Mouse (Mus musculus): ENCODE results near the gene Pparg.

Gene Pparg

GRCm38 (mm10) chr6:115360776-115361605 lies at the start of gene Pparg:
TSS of gene Pparg (plus strand) at chr6:115360951.
- DNase-seq (ENCODE audit: low spot score): no peak

GRCm38 (mm10) chr6:115312780-115313179 lies 48.0 kb upstream of the Pparg start:
- DNase-seq (ENCODE audit: low spot score): no peak

DNA sequence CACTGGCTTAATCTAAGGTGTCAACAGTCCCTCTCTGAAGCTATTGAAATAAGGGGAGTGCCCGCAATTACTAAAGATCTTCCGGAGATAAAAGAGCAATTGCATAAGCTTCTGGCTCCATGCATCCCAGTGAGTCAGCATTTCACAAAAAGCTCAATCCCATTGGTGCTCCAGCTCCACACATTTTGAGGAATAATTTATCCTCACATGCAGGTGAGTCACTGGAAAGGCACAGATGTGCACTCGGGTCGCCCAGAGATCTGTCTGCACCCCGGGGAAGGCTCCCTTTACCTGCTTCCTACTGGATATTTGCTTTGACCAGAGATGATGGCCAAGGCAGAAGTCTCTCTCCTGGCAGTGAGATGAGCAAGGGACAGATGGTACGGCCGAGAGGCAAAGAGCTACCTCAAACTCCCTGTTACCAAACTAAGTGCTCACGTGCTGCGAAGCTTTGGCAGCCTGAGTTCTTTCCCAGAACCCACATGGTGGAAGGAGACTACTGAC lies 47.5 kb upstream of the Pparg start:
- DNase-seq (ENCODE audit: low spot score): peak; percentile 51

DNA sequence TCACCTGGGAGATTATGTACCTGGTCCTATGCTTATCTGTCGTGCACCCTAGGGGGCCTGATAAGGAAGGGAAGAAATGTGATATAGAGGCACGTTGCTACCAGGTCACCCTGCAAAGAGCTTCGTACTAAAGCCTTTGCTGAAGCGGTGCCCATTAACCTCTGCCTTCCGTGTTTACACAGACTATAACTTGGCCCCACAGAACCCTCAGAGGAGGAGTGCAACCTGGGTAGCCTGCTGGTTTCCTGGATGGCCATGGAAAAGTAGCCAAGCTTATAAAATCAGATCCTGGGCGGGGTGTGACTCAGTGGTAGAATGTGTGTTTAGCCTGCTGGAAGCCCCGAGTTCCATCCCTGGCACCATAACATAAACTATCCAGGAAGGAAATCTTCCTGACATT lies 46.8 kb upstream of the Pparg start:
- DNase-seq (ENCODE audit: low spot score): no peak

GRCm38 (mm10) chr6:115315770-115316169 lies 45.0 kb upstream of the Pparg start:
- no peak for DNase-seq (ENCODE audit: low spot score)

DNA sequence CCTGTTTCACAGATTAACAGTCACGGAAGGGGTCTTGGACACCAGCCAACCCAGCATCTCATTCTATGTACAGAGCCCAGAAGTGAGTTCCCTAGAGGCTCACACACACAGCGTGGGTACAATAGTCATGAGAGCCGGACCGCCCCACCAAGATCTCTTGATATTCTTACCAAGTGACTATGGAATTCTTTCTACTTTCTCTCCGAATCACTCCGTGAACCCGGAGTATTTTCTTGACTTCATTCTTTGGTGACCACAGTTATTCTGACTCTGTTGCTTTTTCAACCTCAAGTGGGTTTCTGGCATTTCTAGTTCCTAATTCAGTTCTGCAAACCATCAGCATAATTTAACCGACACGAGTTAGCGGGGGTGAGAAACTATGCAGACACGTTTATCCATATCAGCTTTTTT lies 43.9 kb upstream of the Pparg start:
- no peak for DNase-seq (ENCODE audit: low spot score)

GRCm38 (mm10) chr6:115318811-115319210 lies 41.9 kb upstream of the Pparg start:
- no peak for DNase-seq (ENCODE audit: low spot score)

DNA sequence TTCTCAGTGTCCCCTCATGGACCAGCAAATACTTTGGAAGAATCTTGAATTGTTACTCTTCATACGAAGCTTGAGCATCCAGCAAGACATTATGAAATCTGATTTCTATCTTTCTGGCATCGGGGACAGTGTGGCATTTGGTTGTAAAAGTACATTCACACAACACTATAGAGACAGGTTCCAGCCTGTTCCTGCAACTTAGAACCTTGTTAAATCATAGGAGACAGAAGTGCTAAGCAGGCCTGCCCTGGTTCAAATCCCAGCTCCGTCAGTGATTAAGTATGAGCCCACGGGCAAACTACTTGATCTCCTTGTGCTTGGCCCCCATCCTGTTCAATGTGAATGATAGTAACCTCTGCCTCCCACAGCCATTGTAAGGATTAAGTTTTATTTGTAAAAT lies 41.1 kb upstream of the Pparg start:
- no peak for DNase-seq (ENCODE audit: low spot score)

DNA sequence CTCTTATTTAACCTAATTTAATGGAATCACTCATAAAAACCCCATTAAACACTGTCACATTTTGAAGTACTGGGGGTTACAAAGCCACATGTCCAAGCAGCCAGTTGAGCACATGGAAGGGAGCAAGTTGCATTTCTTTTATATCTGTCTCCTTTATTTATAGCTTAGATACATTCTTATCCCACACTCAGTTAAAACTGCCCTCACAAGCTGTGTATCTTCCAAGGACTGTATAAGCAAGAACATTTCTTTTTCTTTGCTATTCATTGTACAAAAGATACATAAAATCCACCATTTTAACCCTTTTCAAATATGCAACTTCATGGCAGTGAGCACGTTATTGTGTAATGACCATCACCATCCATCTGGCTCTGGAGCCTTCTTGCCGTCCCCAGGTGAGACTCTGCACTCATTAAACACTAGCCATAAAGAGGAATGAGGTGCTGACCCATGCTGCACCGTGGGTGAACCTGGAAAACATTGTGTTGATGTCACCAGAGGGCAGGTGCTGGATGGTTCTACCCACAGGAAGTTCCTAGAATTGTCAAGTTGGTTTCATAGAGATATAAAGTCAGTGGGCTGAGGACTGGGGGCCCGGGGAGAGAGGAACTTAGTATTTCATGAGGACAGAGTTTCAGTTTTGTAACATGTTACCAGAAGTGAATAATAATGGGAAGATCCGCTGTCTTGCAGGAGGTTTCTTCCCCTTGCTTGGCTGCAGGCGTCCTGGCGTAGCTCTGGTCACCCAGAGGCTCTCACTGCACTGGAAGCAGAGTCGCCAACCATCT lies 39.6 kb upstream of the Pparg start:
- DNase-seq (ENCODE audit: low spot score): no peak

DNA sequence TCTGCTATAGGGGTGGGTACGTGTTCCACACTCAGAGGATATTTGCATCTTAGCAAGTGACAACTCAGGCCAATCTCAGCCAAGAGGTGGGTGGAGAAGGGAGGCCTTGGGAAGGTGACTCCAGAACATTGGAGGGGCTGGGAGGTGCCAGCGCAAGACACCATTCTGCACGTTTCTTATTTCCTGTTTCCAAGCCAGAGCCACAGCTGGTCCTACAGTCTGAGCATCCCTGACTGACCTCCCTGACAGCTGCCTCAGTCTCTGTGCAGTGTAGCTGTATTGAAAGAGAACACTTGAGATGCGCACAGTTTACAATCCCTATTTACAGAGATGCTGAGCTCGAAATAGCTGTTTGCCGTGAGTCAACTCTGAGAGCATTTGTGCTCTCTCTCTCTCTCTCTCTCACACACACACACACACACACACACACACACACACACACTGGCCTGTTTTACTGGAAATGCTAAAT lies 38.8 kb upstream of the Pparg start:
- DNase-seq (ENCODE audit: low spot score): peak; percentile 34

DNA sequence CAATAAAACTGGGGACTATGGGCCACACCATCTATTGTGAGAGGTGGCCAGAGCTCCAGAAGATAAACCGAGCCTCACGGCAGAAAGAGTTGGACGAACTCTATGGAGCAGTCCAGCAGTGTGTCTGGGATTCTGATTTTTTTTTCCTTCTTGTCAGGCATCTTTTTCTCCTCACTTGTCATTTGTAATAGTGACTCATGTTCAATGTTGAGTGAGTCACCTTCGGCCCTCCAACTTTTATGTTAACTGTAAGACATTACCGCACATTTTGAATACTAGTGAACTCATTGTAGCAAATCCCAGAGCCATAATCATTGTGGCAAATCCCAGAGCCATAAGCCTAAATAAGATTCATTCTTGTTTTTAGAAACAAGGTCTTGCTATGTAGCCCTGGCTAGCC lies 37.8 kb upstream of the Pparg start:
- no peak for DNase-seq (ENCODE audit: low spot score)

DNA sequence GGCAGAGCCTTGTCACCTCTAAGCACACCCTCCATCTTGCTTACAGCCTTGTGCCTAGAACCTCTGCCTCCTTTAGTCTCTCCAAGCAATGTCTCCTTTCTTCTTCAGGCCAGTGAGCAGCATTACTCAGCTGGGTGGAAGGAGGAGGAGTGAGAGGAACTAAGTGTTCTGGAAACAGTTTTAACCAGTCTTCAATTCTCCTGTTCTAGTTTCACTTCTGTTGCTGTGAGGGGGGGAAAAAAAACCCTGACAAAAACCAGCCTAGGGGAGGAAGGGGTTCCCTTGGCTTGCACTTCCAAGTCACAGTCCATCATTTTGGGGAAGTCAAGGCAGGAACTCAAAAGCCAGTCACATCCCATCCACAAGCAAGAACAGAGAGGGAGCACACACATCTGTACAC lies 29.8 kb upstream of the Pparg start:
- DNase-seq (ENCODE audit: low spot score): no peak

GRCm38 (mm10) chr6:115333099-115333694 lies 27.6 kb upstream of the Pparg start:
- DNase-seq (ENCODE audit: low spot score): no peak

GRCm38 (mm10) chr6:115335536-115335935 lies 25.2 kb upstream of the Pparg start:
- DNase-seq (ENCODE audit: low spot score): no peak

DNA sequence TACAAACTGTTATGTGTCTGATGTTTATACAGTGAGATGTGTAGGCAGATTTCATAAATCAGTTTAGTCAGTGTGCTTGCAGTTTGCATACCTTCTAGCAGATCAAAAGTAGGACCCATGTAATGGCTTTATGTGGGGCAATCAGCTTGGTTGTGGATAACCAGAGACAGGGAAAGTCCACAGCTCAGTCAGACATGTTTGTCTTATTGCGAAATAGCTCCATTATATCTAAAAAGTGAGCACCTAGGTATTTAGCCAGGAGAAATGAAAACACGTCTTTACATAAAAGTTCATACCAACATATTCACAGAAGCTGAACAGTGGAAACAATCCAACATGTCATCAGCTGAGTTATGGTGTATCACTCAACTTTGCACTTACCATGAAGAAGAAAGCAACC lies 20.7 kb upstream of the Pparg start:
- no peak for DNase-seq (ENCODE audit: low spot score)

- DNase-seq (ENCODE audit: low spot score): no peak
Observed at GRCm38 (mm10) chr6:115343096-115343495, 17.7 kb upstream of the Pparg start.

DNA sequence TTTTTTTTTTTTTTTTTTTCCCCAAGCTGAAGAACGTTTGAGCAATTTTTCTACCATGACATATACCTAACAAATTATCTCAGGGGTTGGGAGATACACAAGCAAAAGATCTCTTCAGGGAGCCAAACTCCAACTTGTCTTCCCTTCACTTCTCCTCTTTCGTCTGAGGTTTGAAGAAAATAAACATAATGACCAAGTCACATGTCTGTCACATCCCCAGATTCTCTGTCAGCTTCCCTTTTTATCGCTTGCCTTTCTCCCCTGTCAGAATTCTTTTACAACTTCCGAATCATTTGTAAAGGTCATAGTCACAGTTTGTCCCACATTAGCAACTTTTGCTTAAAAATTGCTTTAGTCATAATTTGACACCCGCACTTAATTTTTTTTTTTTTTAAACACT lies 17.2 kb upstream of the Pparg start:
- no peak for DNase-seq (ENCODE audit: low spot score)

DNA sequence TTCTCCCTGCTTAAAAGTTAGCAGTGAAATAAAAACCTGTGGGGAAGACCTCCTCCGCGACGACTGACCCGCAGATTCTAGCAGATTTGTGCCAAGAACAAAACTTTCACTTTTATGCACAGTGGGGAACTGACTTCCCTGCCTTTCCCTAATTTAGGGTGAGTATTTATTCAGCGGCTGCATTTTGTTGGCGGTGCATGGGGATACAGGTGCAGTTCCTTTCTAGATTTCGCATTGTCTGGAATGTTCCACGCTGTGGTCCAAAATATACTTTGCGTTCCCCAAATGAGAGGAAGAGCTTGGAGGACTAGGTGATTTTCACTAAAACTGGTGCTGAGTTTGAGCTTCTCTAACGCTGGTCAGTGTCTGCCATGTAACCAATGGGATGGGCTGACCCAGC lies 16.6 kb upstream of the Pparg start:
- DNase-seq (ENCODE audit: low spot score): no peak

DNA sequence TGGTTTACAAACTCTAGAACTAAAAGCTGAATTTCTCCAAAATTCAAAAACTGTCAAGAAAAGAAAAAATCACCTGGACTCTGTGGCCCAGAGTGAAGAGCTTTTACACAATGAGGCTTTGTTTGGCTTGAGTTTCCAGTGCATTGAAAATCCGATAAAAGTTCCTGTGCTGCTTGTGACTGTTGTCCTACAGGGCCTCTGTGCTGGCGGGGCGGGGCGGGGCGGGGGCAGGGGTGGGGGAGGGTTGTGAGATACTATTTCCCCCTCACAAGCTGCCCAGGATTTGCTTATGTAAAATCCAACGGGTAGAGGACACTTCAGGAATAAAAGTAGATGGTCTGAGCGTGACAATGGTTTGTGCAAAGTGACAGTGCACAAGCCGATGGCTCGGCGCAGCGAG lies 16.2 kb upstream of the Pparg start:
- no peak for DNase-seq (ENCODE audit: low spot score)

DNA sequence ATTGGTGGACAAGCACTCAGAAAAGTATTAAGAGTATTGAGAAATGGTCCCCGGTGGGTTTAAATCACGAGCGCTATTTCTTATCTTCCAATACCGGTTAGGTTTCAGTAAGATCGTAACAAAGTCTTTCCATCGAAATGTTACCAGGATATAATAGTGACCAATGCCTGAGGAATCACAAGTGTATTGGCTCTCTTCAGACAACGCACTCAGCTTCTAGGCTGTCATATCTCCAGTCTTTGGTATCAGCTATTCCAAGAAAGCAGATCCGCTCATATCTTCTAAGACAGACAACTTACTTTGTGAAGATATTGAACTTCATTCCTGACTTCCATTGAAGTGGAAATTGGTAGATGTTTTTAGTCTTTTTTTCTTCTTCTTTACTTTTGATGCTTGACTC lies 15.7 kb upstream of the Pparg start:
- DNase-seq (ENCODE audit: low spot score): no peak

- no peak for DNase-seq (ENCODE audit: low spot score)
Observed at GRCm38 (mm10) chr6:115349641-115350464, 10.9 kb upstream of the Pparg start.
